Mouse (Mus musculus) hindbrain, embryonic 12.5 days (tissue): ENCODE results near the gene Asb18. TPM values are rescaled to one million over a fixed set of nuclear protein-coding genes. Genes with fewer than 3 reads are reported as not detected.
A peak's percentile ranks its signal among the peaks of the same experiment; 100 is the strongest.

Experiments used
- ATAC-seq: fragments of 200-750 bp; cut with Nextera tagmentation; 2 replicates; pipeline ENCODE4 v1.8.0; 2017; ENCODE audit warnings: moderate TSS enrichment; ENCODE audit not compliant: low FRiP score
- H3K27ac ChIP-seq: fragments of 300-500 bp; sonication (generic); 2 replicates; pipeline ENCODE4 v1.5.1; 2016; ENCODE audit warnings: mild to moderate bottlenecking
- H3K27me3 ChIP-seq: fragments of 300-500 bp; sonication (generic); 2 replicates; pipeline ENCODE4 v1.6.1; 2016; ENCODE audit warnings: mild to moderate bottlenecking
- H3K36me3 ChIP-seq: fragments of 300-500 bp; sonication (generic); 2 replicates; pipeline ENCODE4 v1.6.1; 2016; ENCODE audit warnings: mild to moderate bottlenecking
- H3K4me1 ChIP-seq: fragments of 300-500 bp; sonication (generic); 2 replicates; pipeline ENCODE4 v1.6.1; 2016
- H3K4me2 ChIP-seq: fragments of 300-500 bp; sonication (generic); replicated peaks from 2 replicates; pipeline ENCODE4 v1.6.1; 2016; ENCODE audit warnings: mild to moderate bottlenecking
- H3K4me3 ChIP-seq: fragments of 300-500 bp; sonication (generic); 2 replicates; pipeline ENCODE4 v1.5.1; 2016; ENCODE audit warnings: mild to moderate bottlenecking
- H3K9ac ChIP-seq: fragments of 300-500 bp; sonication (generic); 2 replicates; pipeline ENCODE4 v1.6.1; 2016; ENCODE audit warnings: mild to moderate bottlenecking, moderate library complexity
- H3K9me3 ChIP-seq: fragments of 300-500 bp; sonication (generic); replicated peaks from 2 replicates; pipeline ENCODE4 v1.6.1; 2016; ENCODE audit warnings: mild to moderate bottlenecking
- WGBS: fragments of 180-500 bp; shearing (Covaris S2); methylation state at CpG from one replicate; pipeline ENCODE4 v1.1.7; 2016; 5-methylcytosine and 5-hydroxymethylcytosine counted together
- polyA plus RNA-seq: library from polyadenylated mRNA; unstranded; fragments of >200 nt; fragmentation: Nextera tagmentation; extraction: Ambion mirVana; gene quantifications from 2 replicates; pipeline ENCODE4 v1.2.1, GENCODE M21; 2016

Asb18 gene
- polyA plus RNA-seq, 1 experiment from 2014 or later, result 0.61 TPM

GRCm38 (mm10) chr1:89969072-89969713 lies 45.3 kb downstream of the Asb18 start:
- 59% methylated on average over 10 of the region's 10 CpGs for WGBS
- Histone ChIP-seq H3K9ac (no peak overlapping the region), H3K4me1 (peaks cover 23% of the 10 kb centered on the region), H3K27ac (no peak overlapping the region), H3K9me3 (no peaks in the 10 kb centered on the region), H3K36me3 (no peaks in the 10 kb centered on the region), H3K27me3 (peaks cover 67% of the 10 kb centered on the region), H3K4me2 (peak overlapping the region; percentile 96), H3K4me3 (peak overlapping the region; percentile 64; the same call in 1 of the 2 replicates)
- no peak for ATAC-seq

GRCm38 (mm10) chr1:89968111-89968851 lies 46.2 kb downstream of the Asb18 start:
- under 1% methylated on average over 84 of the region's 95 CpGs for WGBS
- H3K4me1 ChIP-seq, result peaks cover 28% of the 10 kb centered on the region
- H3K27ac ChIP-seq, result peak overlapping the region; percentile 41; the same call in 1 of the 2 replicates

GRCm38 (mm10) chr1:89967585-89967984 lies 46.9 kb downstream of the Asb18 start:
- no peak overlapping the region for H3K9ac ChIP-seq
- peak overlapping the region; percentile 64 for H3K4me3 ChIP-seq
- no peaks in the 10 kb centered on the region for H3K9me3 ChIP-seq
- WGBS, result 28% methylated on average over 9 of the region's 9 CpGs
- H3K27me3 ChIP-seq, result peaks cover 67% of the 10 kb centered on the region
- peaks cover 34% of the 10 kb centered on the region for H3K4me1 ChIP-seq
- no peak overlapping the region; the same call in 1 of the 2 replicates for H3K27ac ChIP-seq
- no peaks in the 10 kb centered on the region for H3K36me3 ChIP-seq
- ATAC-seq, result no peak
- H3K4me2 ChIP-seq, result peak overlapping the region; percentile 96

More at GRCm38 (mm10) chr1:89968111-89968851, 46.2 kb downstream of the Asb18 start:
- peak overlapping the region; percentile 64 for H3K4me3 ChIP-seq
- peak overlapping the region; percentile 74 for H3K9ac ChIP-seq
- peaks cover 67% of the 10 kb centered on the region for H3K27me3 ChIP-seq
- no peaks in the 10 kb centered on the region for H3K9me3 ChIP-seq
- H3K4me2 ChIP-seq, result peak overlapping the region; percentile 96
- ATAC-seq, result peak; percentile 61; the same call in 1 of the 2 replicates
- no peaks in the 10 kb centered on the region for H3K36me3 ChIP-seq

- peaks cover 56% of the 10 kb centered on the region for H3K27me3 ChIP-seq
- no peak overlapping the region for H3K4me3 ChIP-seq
- H3K27ac ChIP-seq, result peak overlapping the region; percentile 62
- WGBS, result 50% methylated on average over 12 of the region's 12 CpGs
- H3K9ac ChIP-seq, result no peak overlapping the region
- ATAC-seq, result no peak
- H3K36me3 ChIP-seq, result no peaks in the 10 kb centered on the region
- H3K9me3 ChIP-seq, result no peaks in the 10 kb centered on the region
- no peak overlapping the region for H3K4me2 ChIP-seq
- H3K4me1 ChIP-seq, result peaks cover 48% of the 10 kb centered on the region
These were observed 50.0 kb downstream of the Asb18 start for GRCm38 (mm10) chr1:89964426-89964825.

GRCm38 (mm10) chr1:89963296-89963695 lies 51.2 kb downstream of the Asb18 start:
- no peaks in the 10 kb centered on the region for H3K9me3 ChIP-seq
- H3K4me2 ChIP-seq, result no peak overlapping the region
- peaks cover 46% of the 10 kb centered on the region for H3K27me3 ChIP-seq
- WGBS, result 86% methylated on average over 2 of the region's 2 CpGs
- H3K4me1 ChIP-seq, result peaks cover 42% of the 10 kb centered on the region
- no peaks in the 10 kb centered on the region for H3K36me3 ChIP-seq
- H3K4me3 ChIP-seq, result no peak overlapping the region
- no peak for ATAC-seq
- 0 out of 2 replicates have a peak overlapping the region, but pooled peaks have one; percentile 66 for H3K27ac ChIP-seq
- H3K9ac ChIP-seq, result no peak overlapping the region

GRCm38 (mm10) chr1:89962092-89962491 lies 52.4 kb downstream of the Asb18 start:
- Histone ChIP-seq H3K27ac (peak overlapping the region; percentile 66), H3K4me1 (peaks cover 35% of the 10 kb centered on the region), H3K36me3 (no peaks in the 10 kb centered on the region), H3K4me3 (no peak overlapping the region), H3K27me3 (peaks cover 34% of the 10 kb centered on the region), H3K4me2 (peak overlapping the region; percentile 41), H3K9ac (no peak overlapping the region), H3K9me3 (no peaks in the 10 kb centered on the region)
- ATAC-seq, result peak; percentile 78
- 9% methylated on average over 13 of the region's 13 CpGs for WGBS

GRCm38 (mm10) chr1:89959393-89959792 lies 55.1 kb downstream of the Asb18 start:
- no peak overlapping the region for H3K4me2 ChIP-seq
- no peak overlapping the region for H3K9ac ChIP-seq
- H3K4me1 ChIP-seq, result peaks cover 27% of the 10 kb centered on the region
- no peak overlapping the region for H3K4me3 ChIP-seq
- ATAC-seq, result no peak
- no peaks in the 10 kb centered on the region for H3K9me3 ChIP-seq
- WGBS, result 84% methylated on average over 4 of the region's 4 CpGs
- H3K36me3 ChIP-seq, result no peaks in the 10 kb centered on the region
- H3K27ac ChIP-seq, result no peak overlapping the region
- peaks cover 23% of the 10 kb centered on the region for H3K27me3 ChIP-seq

GRCm38 (mm10) chr1:89943202-89943601 lies 71.3 kb downstream of the Asb18 start:
- Histone ChIP-seq H3K9me3 (no peaks in the 10 kb centered on the region), H3K9ac (no peak overlapping the region), H3K4me1 (peaks cover 19% of the 10 kb centered on the region), H3K4me2 (peak overlapping the region; percentile 82), H3K27me3 (peaks cover 64% of the 10 kb centered on the region), H3K36me3 (no peaks in the 10 kb centered on the region), H3K4me3 (no peak overlapping the region), H3K27ac (no peak overlapping the region)
- 3% methylated on average over 16 of the region's 16 CpGs for WGBS
- peak; percentile 37; the same call in 1 of the 2 replicates for ATAC-seq

GRCm38 (mm10) chr1:89942395-89942976 lies 72.0 kb downstream of the Asb18 start:
- peak overlapping the region; percentile 36; the same call in 1 of the 2 replicates for H3K9ac ChIP-seq
- no peak for ATAC-seq

GRCm38 (mm10) chr1:89941701-89942381 lies 72.6 kb downstream of the Asb18 start:
- no peaks in the 10 kb centered on the region for H3K9me3 ChIP-seq
- H3K4me2 ChIP-seq, result peak overlapping the region; percentile 82
- H3K9ac ChIP-seq, result peak overlapping the region; percentile 68
- H3K27ac ChIP-seq, result peak overlapping the region; percentile 90
- ATAC-seq, result peak; percentile 77
- peaks cover 66% of the 10 kb centered on the region for H3K27me3 ChIP-seq
- no peaks in the 10 kb centered on the region for H3K36me3 ChIP-seq
- WGBS, result under 1% methylated on average over 40 of the region's 40 CpGs
- peaks cover 19% of the 10 kb centered on the region for H3K4me1 ChIP-seq
- peak overlapping the region; percentile 34 for H3K4me3 ChIP-seq

More at GRCm38 (mm10) chr1:89942395-89942976, 72.0 kb downstream of the Asb18 start:
- peaks cover 64% of the 10 kb centered on the region for H3K27me3 ChIP-seq
- H3K4me2 ChIP-seq, result peak overlapping the region; percentile 82
- 2% methylated on average over 15 of the region's 15 CpGs for WGBS
- H3K4me3 ChIP-seq, result peak overlapping the region; percentile 34
- H3K4me1 ChIP-seq, result peaks cover 19% of the 10 kb centered on the region
- H3K27ac ChIP-seq, result peak overlapping the region; percentile 90
- no peaks in the 10 kb centered on the region for H3K36me3 ChIP-seq
- no peaks in the 10 kb centered on the region for H3K9me3 ChIP-seq

GRCm38 (mm10) chr1:89940961-89941524 lies 73.4 kb downstream of the Asb18 start:
- Histone ChIP-seq H3K9ac (no peak overlapping the region; the same call in 1 of the 2 replicates), H3K9me3 (no peaks in the 10 kb centered on the region), H3K4me1 (peaks cover 24% of the 10 kb centered on the region), H3K4me3 (no peak overlapping the region), H3K27me3 (peaks cover 70% of the 10 kb centered on the region), H3K27ac (peak overlapping the region; percentile 48; the same call in 1 of the 2 replicates), H3K4me2 (peak overlapping the region; percentile 82), H3K36me3 (no peaks in the 10 kb centered on the region)
- no peak for ATAC-seq
- WGBS, result 8% methylated on average over 15 of the region's 15 CpGs
